Mouse (Mus musculus): ENCODE measurements at regions not wholly inside any gene's neighbourhood (a gene's known extent, or its start where the extent isn't known, plus 50 kb on each side); places are given as distances from the start of the nearest gene placed in this dataset.

DNA sequence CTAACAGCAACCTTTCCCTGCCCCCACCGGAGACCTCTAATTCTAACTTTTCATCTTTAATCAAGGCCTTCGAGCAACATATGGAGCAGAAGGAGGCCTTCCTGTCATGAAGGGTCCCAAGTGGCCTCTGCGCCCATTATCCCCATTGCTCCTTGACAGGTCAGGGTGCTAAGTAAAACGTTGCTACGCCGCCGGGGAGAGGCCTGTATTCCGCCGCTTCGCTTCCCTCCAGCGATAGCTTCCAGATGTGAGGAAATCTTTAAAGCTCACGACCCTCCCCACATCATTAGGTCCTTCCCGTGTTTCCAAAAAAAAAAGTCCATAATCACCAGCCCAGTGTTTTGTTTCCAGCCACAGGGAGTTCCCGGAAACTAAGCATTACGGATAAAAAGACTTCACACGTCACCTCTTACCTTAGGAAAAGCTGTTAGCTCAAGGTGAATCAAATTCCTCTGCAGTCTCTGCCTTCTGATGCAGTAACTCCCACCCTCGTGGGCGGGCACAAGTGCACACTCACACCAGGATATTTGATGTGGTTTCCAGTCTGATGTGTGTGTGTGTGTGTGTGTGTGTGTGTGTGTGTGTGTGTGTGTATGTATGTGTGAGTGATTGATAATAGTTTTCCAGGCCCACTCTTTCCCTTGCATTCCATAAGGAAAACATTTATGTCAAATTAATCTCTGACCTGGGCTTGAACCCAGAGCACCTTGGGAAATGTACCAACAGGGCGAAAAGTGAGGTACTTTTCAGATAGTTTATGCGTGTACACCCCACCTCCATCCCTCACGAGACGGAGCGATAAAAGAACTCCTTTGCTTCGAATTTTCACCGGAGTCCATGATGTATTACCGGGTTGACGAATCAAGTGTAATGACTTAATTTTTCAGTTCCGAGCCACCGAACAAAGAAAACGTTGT lies 107.5 kb downstream of the Gm45692 start:
- DNase-seq (ENCODE audit: low read depth): no peak

GRCm38 (mm10) chr8:26227529-26227895 lies 108.2 kb downstream of the Gm45692 start:
- DNase-seq (ENCODE audit: low read depth): no peak

DNA sequence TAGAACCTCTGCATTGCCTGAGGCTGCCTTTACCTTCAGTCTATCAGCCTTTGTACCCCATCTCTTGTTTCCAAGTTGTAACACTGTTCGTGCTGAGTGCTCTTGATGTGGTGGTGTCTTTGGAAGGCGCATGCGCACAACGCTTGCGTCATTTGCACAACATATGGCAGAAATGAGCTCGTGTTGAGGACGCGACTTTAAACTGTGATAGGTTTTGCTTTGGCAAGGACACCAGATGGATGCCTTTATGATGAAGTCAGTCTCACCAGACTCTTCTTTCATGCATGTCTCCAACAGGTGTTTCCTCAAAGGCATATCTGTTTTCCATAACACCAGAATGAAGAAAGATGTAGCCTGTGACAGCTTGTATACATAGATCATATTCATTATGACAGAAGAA lies 110.2 kb downstream of the Gm45692 start:
- DNase-seq (ENCODE audit: low read depth): no peak

DNA sequence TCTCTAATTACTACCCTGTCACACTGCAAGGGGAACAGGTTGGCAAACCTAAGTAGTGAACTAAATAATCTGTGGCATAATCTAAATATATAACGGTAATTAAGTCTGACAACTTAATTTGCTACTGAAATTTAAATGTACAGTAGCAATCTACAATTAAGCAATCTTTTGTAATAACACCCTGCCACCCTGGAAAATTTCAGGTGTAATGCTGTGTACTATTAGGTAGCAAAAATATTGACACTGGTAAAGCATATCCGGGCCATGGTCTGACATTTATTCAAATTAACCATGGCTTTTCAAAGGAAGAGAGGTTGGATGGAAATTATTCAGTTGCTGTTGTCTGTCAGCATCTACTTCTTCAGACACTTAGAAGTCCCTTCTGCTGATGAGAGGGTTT lies 119.7 kb downstream of the Gm45692 start:
- DNase-seq (ENCODE audit: low read depth): no peak

DNA sequence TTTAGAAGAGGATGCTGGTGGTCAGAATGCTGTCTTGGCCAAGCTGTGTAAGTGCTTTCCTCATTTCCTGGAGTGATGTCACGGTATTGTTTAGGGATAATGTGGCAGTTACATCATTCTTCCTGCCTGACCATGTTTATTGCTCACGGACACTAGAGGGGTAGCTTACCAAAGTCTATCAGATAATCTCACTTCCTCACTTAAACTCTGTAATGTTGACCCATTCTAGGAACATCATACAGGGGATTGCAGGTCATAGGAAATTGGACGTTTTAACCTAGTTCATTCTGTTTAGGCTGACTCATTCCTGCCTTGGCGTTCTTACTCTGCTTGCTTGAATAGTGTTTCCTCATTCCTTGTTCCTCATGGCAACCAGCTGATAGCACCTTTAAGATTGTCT lies 120.3 kb downstream of the Gm45692 start:
- no peak for DNase-seq (ENCODE audit: low read depth)

GRCm38 (mm10) chr8:26243743-26244142 lies 124.4 kb downstream of the Gm45692 start:
- DNase-seq (ENCODE audit: low read depth): no peak

GRCm38 (mm10) chr8:26244308-26244707 lies 125.0 kb downstream of the Gm45692 start:
- no peak for DNase-seq (ENCODE audit: low read depth)

GRCm38 (mm10) chr8:26255191-26255669 lies 135.9 kb downstream of the Gm45692 start:
- peak; percentile 1 for DNase-seq (ENCODE audit: low read depth)

GRCm38 (mm10) chr8:26260294-26260693 lies 141.0 kb downstream of the Gm45692 start:
- DNase-seq (ENCODE audit: low read depth): no peak

DNA sequence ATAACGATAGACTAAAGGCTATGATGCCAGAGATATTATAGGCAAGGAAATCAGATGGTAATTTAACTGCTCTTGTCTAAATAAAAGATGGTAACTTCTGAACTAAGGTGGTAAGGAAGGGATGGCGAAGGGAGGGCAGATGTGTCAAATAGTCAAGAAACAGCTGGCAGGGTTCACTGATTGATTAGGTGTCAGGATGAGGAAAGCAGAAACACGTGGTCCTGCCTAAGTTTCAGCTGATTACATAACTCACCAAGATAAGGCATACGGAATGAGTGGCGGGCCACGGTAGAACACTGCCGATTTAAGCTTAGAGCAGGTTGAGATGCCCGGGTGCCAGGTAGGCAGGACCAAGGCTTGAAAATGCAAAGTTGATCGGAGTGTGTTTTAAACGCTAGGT lies 143.2 kb downstream of the Gm45692 start:
- no peak for DNase-seq (ENCODE audit: low read depth)

DNA sequence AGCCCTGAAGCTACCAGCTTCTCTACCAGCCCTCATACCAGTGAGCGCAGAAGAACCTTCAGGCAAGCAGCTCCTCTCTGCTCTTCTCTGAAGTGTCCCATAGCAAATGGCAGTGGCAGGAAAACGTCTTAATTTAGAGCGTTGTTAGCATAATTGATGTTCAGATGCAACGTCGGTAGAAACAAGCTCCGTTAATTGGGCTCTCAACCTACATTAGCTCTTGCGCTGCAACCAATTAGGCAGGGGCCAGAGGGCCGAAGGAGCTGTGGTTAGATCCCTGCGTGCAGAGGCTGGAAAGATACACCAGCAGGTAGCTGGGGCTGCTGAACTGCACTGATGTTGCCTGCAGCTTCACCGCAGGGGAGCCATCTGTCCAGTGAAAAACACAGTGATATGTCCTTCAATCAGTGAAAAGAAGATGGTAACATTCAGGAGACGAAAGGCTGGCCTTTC lies 145.6 kb downstream of the Gm45692 start:
- no peak for DNase-seq (ENCODE audit: low read depth)

DNA sequence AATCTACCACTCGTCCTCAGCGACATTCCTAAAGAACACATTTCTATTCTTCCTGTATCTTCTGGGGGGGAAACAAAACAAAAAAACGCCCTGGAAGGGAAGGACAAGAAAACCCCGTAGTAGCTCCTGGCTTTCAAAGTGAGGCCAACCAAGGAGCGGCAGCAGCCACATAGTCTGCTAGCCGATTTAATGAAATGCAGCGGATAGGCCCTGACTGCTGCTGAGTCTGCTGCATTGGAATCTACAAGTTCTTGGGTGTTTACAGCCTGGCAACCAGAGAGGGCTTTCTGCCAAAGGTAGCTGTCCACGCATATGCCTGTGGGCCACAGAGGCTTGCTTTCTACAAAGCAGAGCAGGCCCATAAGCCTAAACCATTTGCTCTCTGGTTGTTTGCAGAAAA lies 146.0 kb downstream of the Gm45692 start:
- no peak for DNase-seq (ENCODE audit: low read depth)

DNA sequence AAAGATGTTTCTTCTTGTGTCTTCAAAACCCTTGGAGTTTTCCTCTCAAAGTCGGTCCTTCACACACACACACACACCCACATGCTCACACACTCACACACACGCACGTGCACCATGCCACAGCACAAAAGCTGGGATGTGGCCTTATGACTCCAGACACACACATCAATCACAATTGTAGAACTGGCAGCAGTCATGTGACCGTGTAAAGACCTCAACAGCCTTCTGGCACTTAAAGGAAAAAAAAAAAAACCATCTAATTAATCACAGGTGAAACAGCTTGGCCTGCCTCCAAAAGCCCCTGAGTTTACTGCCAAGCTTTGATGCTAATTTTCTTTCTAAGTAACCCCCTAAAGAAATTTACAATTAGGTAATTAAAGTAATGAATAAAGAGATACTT lies 147.1 kb downstream of the Gm45692 start:
- DNase-seq (ENCODE audit: low read depth): no peak

- no peak for DNase-seq (ENCODE audit: low read depth)
These were observed 148.2 kb downstream of the Gm45692 start for GRCm38 (mm10) chr8:26267569-26267968.

GRCm38 (mm10) chr8:26268751-26269415 lies 149.5 kb downstream of the Gm45692 start:
- no peak for DNase-seq (ENCODE audit: low read depth)

DNA sequence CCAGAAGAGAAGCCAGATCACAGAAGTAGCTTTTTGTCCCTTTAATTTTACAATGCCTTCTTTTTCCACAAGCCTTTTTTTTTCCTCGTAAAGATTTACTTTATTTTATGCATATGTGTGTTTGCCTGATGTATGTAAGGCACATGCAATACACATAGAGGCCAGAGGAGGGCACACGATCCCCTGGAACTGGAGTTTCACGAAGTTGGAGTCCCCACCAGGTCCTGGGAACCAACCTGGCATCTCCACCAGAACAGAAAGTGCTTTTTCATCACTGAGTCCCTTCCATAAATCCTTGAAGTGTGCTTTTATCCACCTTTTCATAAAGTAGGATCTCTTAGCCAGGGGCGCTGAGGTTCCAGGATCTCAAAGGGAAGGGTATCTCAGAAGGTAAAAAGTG lies 152.8 kb downstream of the Gm45692 start:
- peak; percentile 20 for DNase-seq (ENCODE audit: low read depth)

- no peak for DNase-seq (ENCODE audit: low read depth)
These were observed 153.5 kb downstream of the Gm45692 start for GRCm38 (mm10) chr8:26272675-26273414.

GRCm38 (mm10) chr8:26273415-26273760 lies 154.1 kb downstream of the Gm45692 start:
- DNase-seq (ENCODE audit: low read depth): no peak

DNA sequence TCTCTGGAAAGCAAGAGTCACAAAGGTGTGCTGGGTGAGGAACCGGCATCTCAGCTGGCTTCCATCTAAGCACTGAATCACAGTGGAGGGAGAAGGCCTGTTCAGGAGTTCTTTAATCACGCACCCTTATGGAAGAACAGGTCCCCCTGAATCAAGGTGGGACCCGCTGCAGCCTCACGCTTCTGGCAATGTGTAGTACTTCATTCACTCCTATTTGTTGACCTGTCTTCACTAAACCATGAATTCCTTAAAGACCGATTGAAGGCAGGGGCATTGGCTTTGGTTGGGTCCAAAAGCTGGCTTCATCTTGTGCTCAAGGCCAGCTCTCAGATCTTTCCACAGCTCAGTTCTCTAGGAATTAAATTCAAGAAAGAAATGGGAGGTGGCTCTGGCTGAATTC lies 154.5 kb downstream of the Gm45692 start:
- DNase-seq (ENCODE audit: low read depth): no peak

DNA sequence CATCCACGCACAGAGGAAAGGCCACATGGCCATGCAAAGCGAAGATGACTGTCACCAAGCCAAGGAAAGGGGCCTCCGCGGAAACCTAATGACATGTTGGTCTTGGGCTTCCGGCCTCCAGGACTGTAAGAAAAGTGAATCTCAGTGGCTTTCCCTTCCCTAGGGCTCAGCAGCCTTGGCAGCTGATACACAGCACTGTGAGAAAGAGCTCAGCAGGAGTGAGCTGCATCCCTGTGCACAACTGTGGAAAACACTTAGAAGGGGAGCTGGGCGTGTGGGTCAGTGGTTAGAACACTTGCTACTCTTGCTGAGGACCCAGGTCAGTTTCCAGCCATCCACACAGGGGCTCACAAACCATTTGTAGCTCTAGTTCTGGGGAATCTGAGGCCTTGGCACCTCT lies 155.1 kb downstream of the Gm45692 start:
- DNase-seq (ENCODE audit: low read depth): no peak

DNA sequence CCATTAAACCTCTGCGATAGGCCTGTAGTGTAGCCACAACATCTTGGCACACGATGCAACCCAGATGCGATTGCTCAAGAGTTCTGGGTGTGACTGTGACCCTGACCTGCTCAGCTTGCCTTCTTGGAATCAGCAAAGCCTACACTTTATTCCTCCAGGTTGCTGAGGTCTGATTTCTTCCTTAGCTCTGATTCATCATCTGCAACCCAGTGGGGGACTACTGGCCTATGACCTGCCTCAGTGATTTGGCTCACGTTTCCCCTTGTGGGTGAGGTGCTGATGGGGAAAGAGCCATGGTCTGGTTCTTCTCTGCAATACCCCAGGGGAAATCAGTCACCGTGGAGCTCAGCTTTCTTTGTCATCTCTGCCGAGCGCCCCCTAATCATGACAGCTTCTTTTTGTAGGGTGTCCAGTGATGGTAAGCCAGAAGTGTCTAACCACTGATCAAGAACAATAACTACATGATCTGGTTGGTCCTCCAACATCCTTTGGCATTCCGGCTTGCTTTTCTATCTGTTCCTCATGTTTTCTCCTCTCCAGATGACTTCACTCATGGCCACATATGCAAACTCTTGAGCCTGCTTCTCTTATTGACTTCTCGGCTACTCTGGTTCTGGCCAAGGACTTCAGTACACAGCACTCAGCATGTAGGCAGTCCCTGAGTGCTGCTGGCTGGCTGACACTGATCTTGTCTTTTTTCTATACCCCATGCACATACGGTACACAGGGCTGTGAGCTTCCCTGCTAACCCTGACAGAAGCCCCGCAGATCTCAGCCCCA lies 163.0 kb downstream of the Gm45692 start:
- no peak for DNase-seq (ENCODE audit: low read depth)

- no peak for DNase-seq (ENCODE audit: low read depth)
These were observed 164.6 kb downstream of the Gm45692 start for GRCm38 (mm10) chr8:26283957-26284356.

Data from induced T-regulatory cell, adult 2 months (primary cell).